Mouse (Mus musculus): ENCODE data around the gene Rhog.

DNA sequence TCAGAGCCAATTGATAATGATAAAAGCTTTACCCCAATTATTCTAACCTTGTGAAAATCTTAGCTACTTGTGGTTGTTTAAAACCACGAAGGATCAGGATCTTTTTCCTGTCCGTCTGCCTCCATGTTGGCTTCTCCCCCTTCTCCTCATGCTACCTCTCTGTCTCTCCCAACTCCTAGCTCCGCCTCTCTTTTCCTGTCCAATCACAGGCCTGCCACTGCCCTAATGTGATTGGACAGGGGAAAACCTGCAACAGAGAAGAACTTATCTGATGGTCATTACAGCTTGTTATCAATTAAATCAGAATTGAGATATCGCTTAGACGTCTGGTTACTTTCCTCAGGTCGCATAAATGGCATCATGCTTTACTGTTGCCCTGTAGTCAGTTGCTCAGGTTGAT, 33.6 kb upstream of the Rhog start:
- TF ChIP-seq CTCF (IDR thresholded peaks at IDR 0.05; ENCODE audit: extremely low read depth, insufficient read depth, low read length) (no peak), POLR2A (IDR thresholded peaks at IDR 0.05; ENCODE audit: extremely low read depth, insufficient read depth, low read length) (no peak)
